Mouse (Mus musculus) heart, postnatal 0 days (tissue): ENCODE measurements at regions not wholly inside any gene's neighbourhood (a gene's known extent, or its start where the extent isn't known, plus 50 kb on each side); places are given as distances from the start of the nearest gene placed in this dataset.
A peak's percentile ranks its signal among the peaks of the same experiment; 100 is the strongest.

Source experiments
- ATAC-seq: fragments of 200-750 bp; cut with Nextera tagmentation; 2 replicates; pipeline ENCODE4 v1.8.0; 2017; ENCODE audit warnings: low read depth, moderate number of reproducible peaks, moderate library complexity; ENCODE audit not compliant: insufficient read depth
- DNase-seq: peaks from one replicate; pipeline ENCODE4 v3.0.0-alpha.2; 2016; ENCODE audit warnings: low spot score
- H3K27ac ChIP-seq: fragments of 300-500 bp; sonication (generic); 2 replicates; pipeline ENCODE4 v1.5.1; 2014; ENCODE audit warnings: low read depth, mild to moderate bottlenecking
- H3K27me3 ChIP-seq: fragments of 300-500 bp; sonication (generic); 2 replicates; pipeline ENCODE4 v1.6.1; 2014; ENCODE audit warnings: low read length, mixed read lengths; ENCODE audit not compliant: control insufficient read depth, insufficient read depth
- H3K36me3 ChIP-seq: fragments of 300-500 bp; sonication (generic); replicated peaks from 2 replicates; pipeline ENCODE4 v1.6.1; 2014; ENCODE audit warnings: low read length, mixed read lengths; ENCODE audit not compliant: control insufficient read depth, insufficient read depth
- H3K4me1 ChIP-seq: fragments of 300-500 bp; sonication (generic); 2 replicates; pipeline ENCODE4 v1.6.1; 2014; ENCODE audit warnings: antibody characterized with exemption; ENCODE audit not compliant: control insufficient read depth, insufficient read depth
- H3K4me2 ChIP-seq: fragments of 300-500 bp; sonication (generic); 2 replicates; pipeline ENCODE4 v1.6.1; 2014; ENCODE audit warnings: low read depth, mild to moderate bottlenecking, low read length, moderate library complexity
- H3K4me3 ChIP-seq: fragments of 300-500 bp; sonication (generic); 2 replicates; pipeline ENCODE4 v1.5.1; 2014; ENCODE audit warnings: low read depth, low read length
- H3K9ac ChIP-seq: fragments of 300-500 bp; sonication (generic); replicated peaks from 2 replicates; pipeline ENCODE4 v1.6.1; 2014; ENCODE audit warnings: low read depth, low read length, mixed read lengths
- H3K9me3 ChIP-seq: fragments of 300-500 bp; sonication (generic); replicated peaks from 2 replicates; pipeline ENCODE4 v1.6.1; 2016; ENCODE audit warnings: low read length; ENCODE audit not compliant: control insufficient read depth
- CTCF ChIP-seq: IDR thresholded peaks from 2 replicates; pipeline ENCODE4 v1.5.1; 2016; ENCODE audit warnings: antibody characterized with exemption, control low read depth, low read depth
- EP300 ChIP-seq: IDR thresholded peaks from 2 replicates; pipeline ENCODE4 v1.6.1; 2016; ENCODE audit warnings: antibody characterized with exemption, low read depth
- WGBS: fragments of 180-500 bp; shearing (Covaris S2); extraction: QIAGEN DNeasy Blood & Tissue Kit; methylation state at CpG from one replicate; pipeline ENCODE4 v1.1.7; 2014; 5-methylcytosine and 5-hydroxymethylcytosine counted together

GRCm38 (mm10) chr14:120685877-120686276 is 207.6 kb downstream of the Rap2a start:
- TF ChIP-seq EP300, result no peak
- no peak for TF ChIP-seq CTCF
- ATAC-seq (no peak), DNase-seq (no peak)
- no peaks in the 10 kb centered on the region for H3K36me3 ChIP-seq
- no peak overlapping the region for H3K4me2 ChIP-seq
- H3K9ac ChIP-seq, result no peak overlapping the region
- H3K9me3 ChIP-seq, result no peaks in the 10 kb centered on the region
- H3K4me3 ChIP-seq, result no peak overlapping the region
- no peak overlapping the region for H3K27ac ChIP-seq
- no peaks in the 10 kb centered on the region for H3K27me3 ChIP-seq
- no peaks in the 10 kb centered on the region for H3K4me1 ChIP-seq
- 81% methylated on average over 7 of the region's 7 CpGs for WGBS

GRCm38 (mm10) chr14:120686751-120687150 is 208.5 kb downstream of the Rap2a start:
- Histone ChIP-seq H3K4me1 (no peaks in the 10 kb centered on the region), H3K4me2 (no peak overlapping the region), H3K9ac (no peak overlapping the region), H3K27me3 (no peaks in the 10 kb centered on the region), H3K27ac (no peak overlapping the region), H3K4me3 (no peak overlapping the region), H3K36me3 (no peaks in the 10 kb centered on the region), H3K9me3 (no peaks in the 10 kb centered on the region)
- ATAC-seq (no peak), DNase-seq (no peak)
- TF ChIP-seq CTCF (no peak), EP300 (no peak)
- WGBS, result 78% methylated on average over 4 of the region's 4 CpGs

GRCm38 (mm10) chr14:120699378-120699777 is 211.6 kb upstream of the Ipo5 start:
- Histone ChIP-seq H3K27me3 (no peaks in the 10 kb centered on the region), H3K9me3 (no peaks in the 10 kb centered on the region), H3K4me2 (no peak overlapping the region), H3K36me3 (no peaks in the 10 kb centered on the region), H3K9ac (no peak overlapping the region), H3K27ac (no peak overlapping the region), H3K4me3 (no peak overlapping the region), H3K4me1 (no peaks in the 10 kb centered on the region)
- ATAC-seq (no peak), DNase-seq (no peak)
- WGBS, result 65% methylated on average over 4 of the region's 4 CpGs
- TF ChIP-seq CTCF, result no peak
- no peak for TF ChIP-seq EP300

GRCm38 (mm10) chr14:120705301-120705801 is 205.7 kb upstream of the Ipo5 start:
- Histone ChIP-seq H3K36me3 (no peaks in the 10 kb centered on the region), H3K4me3 (no peak overlapping the region), H3K9me3 (no peaks in the 10 kb centered on the region), H3K4me1 (no peaks in the 10 kb centered on the region), H3K4me2 (no peak overlapping the region), H3K27ac (no peak overlapping the region), H3K9ac (no peak overlapping the region), H3K27me3 (no peaks in the 10 kb centered on the region)
- DNase-seq (peak; percentile 15), ATAC-seq (no peak)
- no peak for TF ChIP-seq EP300
- TF ChIP-seq CTCF, result no peak
- 56% methylated on average over 4 of the region's 4 CpGs for WGBS

- ATAC-seq (no peak), DNase-seq (no peak)
- Histone ChIP-seq H3K9me3 (no peaks in the 10 kb centered on the region), H3K27ac (no peak overlapping the region), H3K4me3 (no peak overlapping the region), H3K9ac (no peak overlapping the region), H3K36me3 (no peaks in the 10 kb centered on the region), H3K4me2 (no peak overlapping the region), H3K4me1 (no peaks in the 10 kb centered on the region), H3K27me3 (no peaks in the 10 kb centered on the region)
- 77% methylated on average over 4 of the region's 4 CpGs for WGBS
- no peak for TF ChIP-seq EP300
- TF ChIP-seq CTCF, result no peak
Observed at GRCm38 (mm10) chr14:120710782-120711181, 200.2 kb upstream of the Ipo5 start.

- Histone ChIP-seq H3K27ac (no peak overlapping the region), H3K4me1 (no peaks in the 10 kb centered on the region), H3K36me3 (no peaks in the 10 kb centered on the region), H3K4me2 (no peak overlapping the region), H3K9me3 (no peaks in the 10 kb centered on the region), H3K27me3 (no peaks in the 10 kb centered on the region), H3K9ac (no peak overlapping the region), H3K4me3 (no peak overlapping the region)
- 64% methylated on average over 20 of the region's 20 CpGs for WGBS
- ATAC-seq (no peak), DNase-seq (no peak)
- TF ChIP-seq CTCF (no peak), EP300 (no peak)
Observed at GRCm38 (mm10) chr14:120720464-120721445, 190.3 kb upstream of the Ipo5 start.
